Mouse (Mus musculus): ENCODE data around the gene Mbd3.

The Mbd3 gene

DNA sequence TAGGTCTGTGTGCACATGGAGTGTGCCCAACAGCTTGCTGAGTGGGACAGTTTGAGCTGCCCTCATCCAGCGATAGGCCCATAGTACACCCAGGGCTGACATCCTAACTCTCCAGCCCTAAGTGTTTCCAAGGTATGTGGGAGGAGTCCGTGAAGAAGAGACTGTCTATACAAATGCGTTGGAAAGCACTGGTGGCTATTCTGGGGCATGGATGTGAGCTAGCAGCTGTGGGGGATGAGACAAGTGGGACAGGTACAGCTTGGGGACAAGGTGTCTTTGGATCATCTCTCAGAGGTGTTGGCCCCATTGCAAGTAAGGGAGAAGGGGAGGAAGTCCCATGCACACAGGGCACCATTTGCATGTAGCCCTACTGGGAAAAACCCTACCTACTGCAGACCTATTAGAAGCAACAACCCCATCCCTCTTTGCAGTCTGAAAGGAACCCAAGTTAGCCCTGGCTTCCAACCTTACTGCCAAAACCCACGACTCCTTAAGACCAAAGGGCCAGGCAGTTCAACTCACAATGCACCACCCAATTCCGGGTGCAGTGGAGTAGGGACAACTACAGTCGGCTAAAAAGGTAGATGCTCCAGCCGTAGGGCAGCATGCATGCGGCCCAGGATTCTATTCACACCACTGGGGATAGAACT, 1.7 kb downstream of the Mbd3 start:
- in situ Hi-C loops (cut with MboI, MseI) = no loop called here

DNA sequence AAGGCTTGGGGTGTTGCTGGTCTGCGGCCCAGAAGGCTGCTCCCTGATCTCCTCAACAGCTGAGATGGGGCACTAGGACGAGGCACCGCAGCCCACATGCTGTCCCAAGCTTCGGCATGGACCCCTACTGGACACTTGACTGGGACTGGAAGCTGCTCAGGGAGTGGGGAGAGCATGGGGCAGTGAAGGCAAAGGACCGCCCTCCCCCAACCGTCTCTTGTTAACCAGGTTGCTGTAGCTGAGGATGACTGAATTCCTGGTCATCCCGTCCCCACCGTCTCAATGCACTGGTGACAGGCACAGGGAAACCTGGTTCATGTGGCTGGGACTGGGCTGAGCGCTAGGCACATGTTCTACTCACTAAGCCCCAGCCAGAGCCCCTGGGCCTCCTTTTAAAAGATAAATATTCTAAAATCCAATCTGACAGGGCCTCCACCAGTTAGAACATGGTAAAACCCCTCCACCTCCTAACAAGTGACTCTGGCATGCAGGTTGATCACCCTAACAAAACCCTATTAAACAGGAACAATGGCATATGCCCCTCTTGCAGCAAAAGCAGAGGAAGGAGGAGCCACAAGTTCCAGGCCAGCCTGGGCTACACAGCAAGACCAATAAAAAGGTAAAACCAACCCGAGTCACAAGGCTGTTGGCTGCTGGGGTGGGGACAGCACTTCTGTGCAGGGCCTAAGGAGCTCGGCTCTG, 2.4 kb downstream of the Mbd3 start:
- in situ Hi-C loops (cut with MboI, MseI) = no loop called here

GRCm38 (mm10) chr10:80395025-80395627, 4.2 kb downstream of the Mbd3 start:
- in situ Hi-C loops (cut with MboI, MseI) = no loop called here

GRCm38 (mm10) chr10:80392687-80393086, 6.7 kb downstream of the Mbd3 start:
- in situ Hi-C loops (cut with MboI, MseI) = no loop called here

DNA sequence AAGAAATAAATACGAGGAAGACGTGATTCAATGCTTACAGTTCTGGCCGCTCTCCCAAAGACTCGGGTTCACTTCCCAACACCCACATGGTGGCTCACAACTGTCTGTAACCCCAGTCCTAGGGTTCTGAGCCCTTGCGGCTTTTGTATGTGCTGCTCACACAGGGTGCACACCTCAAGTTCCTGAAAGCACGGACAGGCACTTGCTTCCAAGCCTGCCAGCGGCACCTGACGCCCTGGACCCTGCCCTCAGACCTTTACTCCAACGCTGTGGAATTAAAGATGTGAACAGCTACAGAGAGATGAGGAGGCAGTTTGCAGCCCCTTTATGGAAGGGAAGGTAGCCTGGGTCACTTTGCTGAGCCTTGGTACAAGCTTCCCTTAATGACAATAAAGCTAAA, 8.7 kb downstream of the Mbd3 start:
- in situ Hi-C loops (cut with MboI, MseI) = no loop called here

DNA sequence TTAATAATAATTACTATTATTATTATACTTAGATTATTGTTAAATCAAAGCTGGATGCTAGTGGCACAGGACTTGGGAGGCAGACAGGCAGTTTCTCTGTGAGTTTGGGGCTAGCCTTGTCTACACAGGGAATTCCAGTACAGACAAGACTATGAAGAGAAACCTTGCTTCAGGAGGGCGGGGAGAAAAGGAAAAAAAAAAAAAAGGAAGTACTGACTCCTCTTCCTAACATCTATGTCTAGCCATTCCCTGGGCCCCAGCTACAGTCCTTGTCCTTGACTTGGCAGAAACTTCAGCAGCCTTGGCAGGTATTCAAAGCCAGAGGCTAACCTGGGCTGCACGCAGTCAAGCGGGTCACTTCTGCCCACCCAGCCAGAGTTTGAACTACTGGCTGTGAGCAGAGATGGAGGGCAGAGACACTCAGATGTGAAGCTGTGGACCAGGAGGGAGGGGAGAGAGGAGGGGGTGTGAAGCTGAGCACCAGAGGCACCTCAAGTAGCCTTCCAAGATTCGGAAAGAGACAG, 10.1 kb downstream of the Mbd3 start:
- in situ Hi-C loops (cut with MboI, MseI) = no loop called here

- in situ Hi-C loops (cut with MboI, MseI) = no loop called here
Measured at GRCm38 (mm10) chr10:80388731-80389130, 10.6 kb downstream of the Mbd3 start.

- in situ Hi-C loops (cut with MboI, MseI) = no loop called here
Measured at GRCm38 (mm10) chr10:80387522-80387959, 11.8 kb downstream of the Mbd3 start, which contains the start of gene Mex3d. TSS of gene Mex3d (minus strand) at chr10:80387659.

DNA sequence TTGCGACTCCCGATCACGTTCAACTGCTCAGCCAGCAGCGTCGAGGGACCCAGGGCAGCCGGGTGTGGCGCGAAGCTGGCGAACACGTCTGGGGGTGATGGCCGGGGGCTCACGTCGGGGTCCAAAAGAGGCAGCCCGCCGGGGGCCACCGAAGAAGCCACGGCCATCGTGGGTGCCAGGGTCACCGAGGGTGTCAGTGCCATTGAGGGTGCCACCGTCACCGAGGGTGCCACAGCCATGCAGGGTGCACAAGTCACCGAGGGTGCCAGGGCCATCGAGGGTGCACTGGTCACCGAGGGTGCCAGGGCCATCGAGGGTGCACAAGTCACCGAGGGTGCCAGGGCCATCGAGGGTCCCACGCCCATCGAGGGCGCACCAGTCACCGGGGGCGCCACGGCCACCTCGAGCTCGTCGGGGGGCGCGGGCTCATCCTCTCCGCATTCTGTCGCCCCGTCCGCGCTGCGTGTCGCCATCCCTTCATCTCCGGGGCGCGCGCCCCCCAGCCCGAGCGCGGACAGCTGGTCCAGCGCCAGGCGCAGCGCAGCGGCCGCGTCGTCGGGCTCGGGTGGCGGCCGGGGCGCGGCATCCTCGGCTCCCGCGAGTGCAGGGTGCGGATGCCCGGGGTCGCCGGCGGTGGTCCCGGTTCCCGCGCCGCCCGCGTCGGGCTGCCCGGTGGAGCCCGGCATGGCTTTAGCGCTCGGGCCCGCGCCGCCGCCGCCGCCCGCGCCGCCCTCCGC, 12.4 kb downstream of the Mbd3 start:
- in situ Hi-C loops (cut with MboI, MseI) = no loop called here

- in situ Hi-C loops (cut with MboI, MseI) = no loop called here
Measured at GRCm38 (mm10) chr10:80385811-80386734, 13.3 kb downstream of the Mbd3 start.

DNA sequence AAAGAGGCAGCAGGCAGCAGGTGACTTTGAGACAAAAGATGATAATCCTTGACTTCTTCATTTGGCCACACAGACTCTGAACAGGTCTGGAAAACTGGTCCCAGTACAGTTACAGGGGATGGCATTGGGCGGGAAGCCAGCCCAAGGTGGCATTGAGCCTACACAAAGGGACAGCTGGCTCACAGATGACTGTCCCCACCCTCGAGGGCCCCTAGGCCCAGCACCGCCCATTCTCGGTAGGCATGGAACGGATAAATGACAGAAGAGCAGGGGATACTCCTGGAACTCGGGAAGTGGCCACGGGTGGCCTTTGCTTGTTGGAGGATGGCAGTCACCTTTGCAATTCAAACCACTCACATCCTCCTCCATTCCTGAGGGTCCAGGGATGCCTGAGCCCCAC, 14.0 kb downstream of the Mbd3 start:
- in situ Hi-C loops (cut with MboI, MseI) = no loop called here

GRCm38 (mm10) chr10:80384709-80385108, 14.6 kb downstream of the Mbd3 start:
- in situ Hi-C loops (cut with MboI, MseI) = no loop called here

GRCm38 (mm10) chr10:80384115-80384639, 15.2 kb downstream of the Mbd3 start:
- in situ Hi-C loops (cut with MboI, MseI) = no loop called here

DNA sequence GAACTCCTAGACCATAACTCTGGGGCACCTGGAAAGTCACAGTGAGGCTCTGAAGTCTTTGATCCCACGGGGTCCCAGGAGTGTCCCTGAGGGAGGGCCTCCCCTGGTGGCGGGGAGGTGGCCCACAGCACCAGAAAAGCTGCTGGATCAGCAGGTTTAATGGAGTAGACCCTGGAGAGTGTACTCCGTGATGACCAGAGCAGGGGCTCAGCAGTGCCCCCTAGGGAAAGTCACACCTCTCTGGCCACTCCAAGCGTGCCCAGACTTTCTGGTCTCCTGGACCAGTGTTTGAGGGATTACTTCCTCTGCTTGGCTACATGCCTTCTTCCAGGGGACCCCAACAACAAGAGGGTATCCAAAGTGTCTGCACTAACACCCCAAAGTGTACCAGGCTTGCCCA, 15.9 kb downstream of the Mbd3 start:
- in situ Hi-C loops (cut with MboI, MseI) = no loop called here

GRCm38 (mm10) chr10:80382641-80383365, 16.5 kb downstream of the Mbd3 start:
- in situ Hi-C loops (cut with MboI, MseI) = no loop called here

- in situ Hi-C loops (cut with MboI, MseI) = no loop called here
Measured at GRCm38 (mm10) chr10:80377716-80378115, 21.6 kb downstream of the Mbd3 start.

DNA sequence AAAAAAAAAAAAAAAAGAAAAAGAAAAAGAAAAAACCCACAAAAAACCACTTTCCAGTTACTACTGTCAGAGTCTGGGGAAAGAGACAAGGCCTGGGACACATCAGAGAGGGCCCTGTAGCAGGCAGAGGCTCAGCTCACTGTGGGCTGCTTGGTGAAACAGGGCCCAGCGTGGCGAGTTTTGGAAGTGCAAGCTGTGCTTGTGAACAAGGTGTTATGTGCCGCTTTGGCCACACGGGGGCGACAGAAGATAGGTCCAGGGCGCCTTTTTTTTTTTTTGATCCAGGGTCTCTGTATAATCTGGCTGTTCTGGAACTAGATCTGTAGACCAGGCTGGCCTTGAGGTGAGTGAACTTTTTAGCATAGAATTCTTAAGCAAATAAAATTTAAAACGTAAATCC, 23.2 kb downstream of the Mbd3 start:
- in situ Hi-C loops (cut with MboI, MseI) = no loop called here

GRCm38 (mm10) chr10:80374063-80374462, 25.3 kb downstream of the Mbd3 start:
- in situ Hi-C loops (cut with MboI, MseI) = no loop called here

GRCm38 (mm10) chr10:80372706-80373105, 26.6 kb downstream of the Mbd3 start:
- in situ Hi-C loops (cut with MboI, MseI) = no loop called here

DNA sequence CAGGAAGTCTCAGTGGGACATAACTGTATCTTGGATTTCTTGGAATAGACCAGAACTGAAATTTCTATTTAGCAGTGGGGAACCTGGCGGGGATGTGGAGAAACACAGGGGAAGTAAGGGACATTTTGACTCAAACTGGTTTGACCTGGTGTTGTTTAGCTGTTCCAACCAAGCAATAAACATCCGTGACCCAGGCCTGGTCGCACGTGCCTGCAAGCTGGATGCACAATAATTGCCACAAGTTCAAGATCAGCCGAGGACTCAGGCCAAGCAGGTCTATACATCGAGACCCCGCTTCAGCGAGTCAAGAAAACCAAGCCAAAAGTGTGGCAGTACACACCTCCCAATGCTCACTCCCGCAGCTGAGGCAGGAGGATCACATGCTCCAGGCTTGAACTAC, 27.4 kb downstream of the Mbd3 start:
- in situ Hi-C loops (cut with MboI, MseI) = no loop called here
